Mouse (Mus musculus): Measurements from ENCODE around the gene Olfr149. TPM values are rescaled to one million over a fixed set of nuclear protein-coding genes. Genes with fewer than 3 reads are reported as not detected.
A peak's percentile ranks its signal among the peaks of the same experiment; 100 is the strongest.

Gene Olfr149
- polyA plus RNA-seq, 1 experiment from 2014 or later: not detected

- Histone ChIP-seq H3K4me3 (replicated peaks; ENCODE audit: low read length) (no peak overlapping the region), H3K9me3 (ENCODE audit: control insufficient read depth, low read length) (peaks cover 4% of the 10 kb centered on the region; the same call in 1 of the 2 replicates), H3K4me1 (replicated peaks; ENCODE audit: control insufficient read depth, insufficient read depth, low read length) (no peaks in the 10 kb centered on the region), H3K9ac (no peak overlapping the region), H3K27ac (no peak overlapping the region), H3K27me3 (ENCODE audit: control insufficient read depth, insufficient read depth, low read length) (no peaks in the 10 kb centered on the region), H3K36me3 (replicated peaks; ENCODE audit: control insufficient read depth, insufficient read depth) (no peaks in the 10 kb centered on the region), H3K4me2 (replicated peaks) (no peak overlapping the region)
- WGBS: 85% methylated on average over 2 of the region's 2 CpGs
- DNase-seq (ENCODE audit: low spot score) (no peak), ATAC-seq (ENCODE audit: low FRiP score) (no peak)
Measured at GRCm38 (mm10) chr9:39674820-39675219, 32.1 kb downstream of the Olfr149 start.

DNA sequence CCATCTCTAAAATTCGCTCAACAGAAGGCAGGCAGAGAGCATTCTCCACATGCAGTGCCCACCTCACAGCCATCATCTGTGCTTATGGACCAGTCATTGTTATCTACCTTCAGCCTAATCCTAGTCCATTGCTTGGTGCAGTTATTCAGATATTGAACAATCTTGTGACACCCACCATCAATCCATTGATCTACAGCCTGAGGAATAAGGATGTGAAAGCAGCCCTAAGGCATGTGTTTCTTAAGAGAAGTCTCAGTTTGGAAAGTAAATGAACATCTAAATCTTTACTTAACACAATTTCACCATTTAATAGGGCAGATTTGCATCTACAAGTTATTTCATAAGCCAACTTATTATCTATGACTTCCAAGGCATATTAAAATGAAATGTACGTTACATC is 37.2 kb downstream of the Olfr149 start:
- no peak overlapping the region for H3K27ac ChIP-seq

DNA sequence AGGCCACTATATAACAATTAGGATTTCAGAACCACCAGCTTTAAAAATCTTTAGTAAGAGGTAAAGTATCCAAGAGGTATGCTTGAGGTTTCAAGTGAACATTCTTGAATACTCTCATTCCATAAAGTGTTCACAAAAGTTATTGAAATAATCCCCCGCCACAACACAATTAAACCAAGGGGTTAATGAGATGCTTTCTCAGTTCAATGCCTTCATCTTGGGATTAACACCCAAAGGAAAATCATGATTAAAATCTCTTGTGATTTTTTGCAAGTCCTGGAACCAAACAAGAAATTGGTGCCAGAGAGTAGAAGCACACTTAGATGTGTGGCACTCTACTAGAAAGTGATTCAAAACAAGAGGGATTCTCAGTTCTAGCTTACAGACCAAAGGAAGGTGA is 40.0 kb downstream of the Olfr149 start, which contains the start of gene Olfr963:
Olfr963 (plus strand) TSS at position 301 of the 400 bp plus-strand sequence.
- Histone ChIP-seq H3K9ac (no peak within 1 kb of the TSS), H3K36me3 (replicated peaks; ENCODE audit: control insufficient read depth, insufficient read depth) (no peaks in the 10 kb centered on the region), H3K4me2 (replicated peaks) (no peak within 1 kb of the TSS), H3K27me3 (ENCODE audit: control insufficient read depth, insufficient read depth, low read length) (no peaks in the 10 kb centered on the region), H3K4me3 (replicated peaks; ENCODE audit: low read length) (no peak within 1 kb of the TSS), H3K4me1 (replicated peaks; ENCODE audit: control insufficient read depth, insufficient read depth, low read length) (no peaks in the 10 kb centered on the region), H3K9me3 (ENCODE audit: control insufficient read depth, low read length) (no peaks in the 10 kb centered on the region), H3K27ac (no peak within 1 kb of the TSS)
- 89% methylated on average over 1 of the region's 1 CpGs for WGBS
- ATAC-seq (ENCODE audit: low FRiP score) (no peak), DNase-seq (ENCODE audit: low spot score) (no peak)

More for the DNA sequence above, 37.2 kb downstream of the Olfr149 start:
- no peak overlapping the region for H3K9ac ChIP-seq
- no peak overlapping the region for H3K4me2 ChIP-seq (replicated peaks)
- H3K4me1 ChIP-seq (replicated peaks; ENCODE audit: control insufficient read depth, insufficient read depth, low read length): no peaks in the 10 kb centered on the region
- ATAC-seq (ENCODE audit: low FRiP score): no peak
- no peak overlapping the region for H3K4me3 ChIP-seq (replicated peaks; ENCODE audit: low read length)
- no peak for DNase-seq (ENCODE audit: low spot score)
- WGBS: 88% methylated on average over 2 of the region's 2 CpGs
- no peaks in the 10 kb centered on the region for H3K36me3 ChIP-seq (replicated peaks; ENCODE audit: control insufficient read depth, insufficient read depth)
- H3K9me3 ChIP-seq (ENCODE audit: control insufficient read depth, low read length): peaks cover 4% of the 10 kb centered on the region; the same call in 1 of the 2 replicates
- H3K27me3 ChIP-seq (ENCODE audit: control insufficient read depth, insufficient read depth, low read length): no peaks in the 10 kb centered on the region

GRCm38 (mm10) chr9:39654756-39655396 is 52.0 kb downstream of the Olfr149 start:
- 63% methylated on average over 6 of the region's 6 CpGs for WGBS
- ATAC-seq (ENCODE audit: low FRiP score) (no peak), DNase-seq (ENCODE audit: low spot score) (peak; percentile 45)
- H3K36me3 ChIP-seq (replicated peaks; ENCODE audit: control insufficient read depth, insufficient read depth): no peaks in the 10 kb centered on the region
- no peak overlapping the region for H3K4me2 ChIP-seq (replicated peaks)
- no peaks in the 10 kb centered on the region for H3K27me3 ChIP-seq (ENCODE audit: control insufficient read depth, insufficient read depth, low read length)
- H3K27ac ChIP-seq: no peak overlapping the region
- no peak overlapping the region for H3K4me3 ChIP-seq (replicated peaks; ENCODE audit: low read length)
- no peak overlapping the region for H3K9ac ChIP-seq
- H3K4me1 ChIP-seq (replicated peaks; ENCODE audit: control insufficient read depth, insufficient read depth, low read length): no peaks in the 10 kb centered on the region
- H3K9me3 ChIP-seq (ENCODE audit: control insufficient read depth, low read length): no peaks in the 10 kb centered on the region

Other genes with a start within 250 kb of the Olfr149 start
- gene Olfr955, start 235.2 kb downstream of the Olfr149 start, polyA plus RNA-seq (2014; fragmentation: Nextera tagmentation; extraction: Ambion mirVana): not detected in 2 replicates
- not detected in 2 replicates for gene Olfr44, start 213.1 kb downstream of the Olfr149 start, polyA plus RNA-seq (2014; fragmentation: Nextera tagmentation; extraction: Ambion mirVana)
- gene Olfr957, start 191.3 kb downstream of the Olfr149 start, polyA plus RNA-seq (2014; fragmentation: Nextera tagmentation; extraction: Ambion mirVana): not detected in 2 replicates
- gene Olfr958, start 153.1 kb downstream of the Olfr149 start, polyA plus RNA-seq (2014; fragmentation: Nextera tagmentation; extraction: Ambion mirVana): not detected in 2 replicates
- gene Olfr959, start 131.5 kb downstream of the Olfr149 start, polyA plus RNA-seq (2014; fragmentation: Nextera tagmentation; extraction: Ambion mirVana): not detected in 2 replicates
- gene AW551984, start 102.7 kb downstream of the Olfr149 start, polyA plus RNA-seq (2014; fragmentation: Nextera tagmentation; extraction: Ambion mirVana): 164 and 235 TPM in 2 replicates
- not detected in 2 replicates for gene Olfr148, start 96.5 kb downstream of the Olfr149 start, polyA plus RNA-seq (2014; fragmentation: Nextera tagmentation; extraction: Ambion mirVana)
- gene Olfr960, start 85.7 kb downstream of the Olfr149 start, polyA plus RNA-seq (2014; fragmentation: Nextera tagmentation; extraction: Ambion mirVana): not detected in 2 replicates
- gene Olfr961, start 62.0 kb downstream of the Olfr149 start, polyA plus RNA-seq (2014; fragmentation: Nextera tagmentation; extraction: Ambion mirVana): not detected in 2 replicates
- gene Olfr963, start 39.9 kb downstream of the Olfr149 start, polyA plus RNA-seq (2014; fragmentation: Nextera tagmentation; extraction: Ambion mirVana): not detected in 2 replicates
- gene Olfr965, start 4.2 kb upstream of the Olfr149 start, polyA plus RNA-seq (2014; fragmentation: Nextera tagmentation; extraction: Ambion mirVana): not detected in 2 replicates
- not detected in 2 replicates for gene Olfr150, start 23.9 kb upstream of the Olfr149 start, polyA plus RNA-seq (2014; fragmentation: Nextera tagmentation; extraction: Ambion mirVana)
- gene Olfr967, start 39.1 kb upstream of the Olfr149 start, polyA plus RNA-seq (2014; fragmentation: Nextera tagmentation; extraction: Ambion mirVana): not detected in 2 replicates
- not detected in 2 replicates for gene Olfr968, start 76.1 kb upstream of the Olfr149 start, polyA plus RNA-seq (2014; fragmentation: Nextera tagmentation; extraction: Ambion mirVana)
- gene Olfr969, start 83.8 kb upstream of the Olfr149 start, polyA plus RNA-seq (2014; fragmentation: Nextera tagmentation; extraction: Ambion mirVana): not detected in 2 replicates
- not detected in 2 replicates for gene Olfr970, start 101.7 kb upstream of the Olfr149 start, polyA plus RNA-seq (2014; fragmentation: Nextera tagmentation; extraction: Ambion mirVana)
- gene Olfr971, start 129.8 kb upstream of the Olfr149 start, polyA plus RNA-seq (2014; fragmentation: Nextera tagmentation; extraction: Ambion mirVana): not detected in 2 replicates
- gene Olfr972, start 159.3 kb upstream of the Olfr149 start, polyA plus RNA-seq (2014; fragmentation: Nextera tagmentation; extraction: Ambion mirVana): not detected in 2 replicates
- not detected in 2 replicates for gene Olfr229, start 200.2 kb upstream of the Olfr149 start, polyA plus RNA-seq (2014; fragmentation: Nextera tagmentation; extraction: Ambion mirVana)
- not detected in 2 replicates for gene Olfr974, start 230.4 kb upstream of the Olfr149 start, polyA plus RNA-seq (2014; fragmentation: Nextera tagmentation; extraction: Ambion mirVana)
- gene Olfr975, start 244.9 kb upstream of the Olfr149 start, polyA plus RNA-seq (2014; fragmentation: Nextera tagmentation; extraction: Ambion mirVana): not detected in 2 replicates

All from hindbrain, embryonic 14.5 days (tissue).